Mouse (Mus musculus): Measurements from ENCODE around the gene B3galnt2.
A peak's percentile ranks its signal among the peaks of the same experiment; 100 is the strongest.
"Not testable (repeated sequence)": the region's sequence is repeated elsewhere in the genome, so short reads cannot be mapped to it uniquely, and the experiment has no call there.

Gene B3galnt2

GRCm38 (mm10) chr13:14006056-14006455 lies 51.8 kb downstream of the B3galnt2 start:
- no peak for DNase-seq (ENCODE audit: low read depth)

GRCm38 (mm10) chr13:14011454-14011995 lies 57.3 kb downstream of the B3galnt2 start:
- peak; percentile 20 for DNase-seq (ENCODE audit: low read depth)

- no peak for DNase-seq (ENCODE audit: low read depth)
Observed at GRCm38 (mm10) chr13:14014001-14014400, 59.7 kb downstream of the B3galnt2 start.

- DNase-seq (ENCODE audit: low read depth) = no peak
Observed at GRCm38 (mm10) chr13:14014540-14014939, 60.3 kb downstream of the B3galnt2 start.

GRCm38 (mm10) chr13:14015609-14016008 lies 61.3 kb downstream of the B3galnt2 start:
- no peak for DNase-seq (ENCODE audit: low read depth)

- DNase-seq (ENCODE audit: low read depth) = no peak
Observed at GRCm38 (mm10) chr13:14018283-14018682, 64.0 kb downstream of the B3galnt2 start.

- no peak for DNase-seq (ENCODE audit: low read depth)
Observed at GRCm38 (mm10) chr13:14018852-14019251, 64.6 kb downstream of the B3galnt2 start.

- not testable (repeated sequence) for DNase-seq (ENCODE audit: low read depth)
Observed at GRCm38 (mm10) chr13:14021417-14021816, 67.1 kb downstream of the B3galnt2 start.

GRCm38 (mm10) chr13:14025554-14025953 lies 71.3 kb downstream of the B3galnt2 start:
- DNase-seq (ENCODE audit: low read depth) = no peak

GRCm38 (mm10) chr13:14026154-14026820 lies 72.0 kb downstream of the B3galnt2 start:
- no peak for DNase-seq (ENCODE audit: low read depth)

GRCm38 (mm10) chr13:14033309-14034072 lies 79.2 kb downstream of the B3galnt2 start:
- DNase-seq (ENCODE audit: low read depth) = no peak

- no peak for DNase-seq (ENCODE audit: low read depth)
Observed at GRCm38 (mm10) chr13:14034073-14034348, 79.7 kb downstream of the B3galnt2 start.

- not testable (repeated sequence) for DNase-seq (ENCODE audit: low read depth)
Observed at GRCm38 (mm10) chr13:14035352-14035751, 81.1 kb downstream of the B3galnt2 start.

GRCm38 (mm10) chr13:14035875-14036630 lies 81.8 kb downstream of the B3galnt2 start:
- no peak for DNase-seq (ENCODE audit: low read depth)

- DNase-seq (ENCODE audit: low read depth) = no peak
Observed at GRCm38 (mm10) chr13:14038911-14039291, 84.6 kb downstream of the B3galnt2 start.

GRCm38 (mm10) chr13:14039292-14039965 lies 85.2 kb downstream of the B3galnt2 start, which contains the start of gene Tbce:
TSS of gene Tbce (minus strand) at chr13:14039638.
- DNase-seq (ENCODE audit: low read depth) = peak; percentile 96

GRCm38 (mm10) chr13:14040186-14040585 lies 85.9 kb downstream of the B3galnt2 start:
- DNase-seq (ENCODE audit: low read depth) = peak; percentile 41

GRCm38 (mm10) chr13:14043851-14044250 lies 89.6 kb downstream of the B3galnt2 start:
- no peak for DNase-seq (ENCODE audit: low read depth)

GRCm38 (mm10) chr13:14044521-14044920 lies 90.3 kb downstream of the B3galnt2 start:
- no peak for DNase-seq (ENCODE audit: low read depth)

All from naive thymus-derived CD4-positive, alpha-beta T cell, adult 2 months (primary cell).